Mouse (Mus musculus) stomach, postnatal 0 days (tissue): ENCODE results near the gene Tagap.
"Not testable (repeated sequence)": the region's sequence is repeated elsewhere in the genome, so short reads cannot be mapped to it uniquely, and the experiment has no call there.

Experiments used
- CTCF ChIP-seq: IDR thresholded peaks from 2 replicates; pipeline ENCODE4 v1.5.1; 2016; ENCODE audit warnings: antibody characterized with exemption, low read depth, mild to moderate bottlenecking, moderate library complexity
- EP300 ChIP-seq: optimal IDR thresholded peaks from 2 replicates; pipeline ENCODE3; 2016; ENCODE audit warnings: antibody characterized with exemption

- TF ChIP-seq EP300, CTCF: not testable (repeated sequence)
Observed at GRCm38 (mm10) chr17:7946053-7946627, 20.3 kb downstream of the Tagap start.
